Mouse (Mus musculus) heart, embryonic 11.5 days (tissue): Measurements from ENCODE around the gene Tspan2. TPM values are rescaled to one million over a fixed set of nuclear protein-coding genes. Genes with fewer than 3 reads are reported as not detected.

Source experiments
- ATAC-seq: fragments of 200-750 bp; cut with Nextera tagmentation; replicated peaks from 2 replicates; pipeline ENCODE4 v1.8.0; 2017; ENCODE audit warnings: moderate library complexity; ENCODE audit not compliant: insufficient number of reproducible peaks, low FRiP score, low TSS enrichment
- H3K27ac ChIP-seq: fragments of 300-500 bp; sonication (generic); 2 replicates; pipeline ENCODE4 v1.5.1; 2014; ENCODE audit warnings: mild to moderate bottlenecking, low read depth, low read length
- H3K27me3 ChIP-seq: fragments of 300-500 bp; sonication (generic); 2 replicates; pipeline ENCODE4 v1.6.1; 2014; ENCODE audit warnings: mild to moderate bottlenecking, low read length, mixed read lengths; ENCODE audit not compliant: control insufficient read depth, insufficient read depth
- H3K36me3 ChIP-seq: fragments of 300-500 bp; sonication (generic); 2 replicates; pipeline ENCODE4 v1.6.1; 2014; ENCODE audit warnings: mild to moderate bottlenecking, low read length, moderate library complexity, mixed read lengths; ENCODE audit not compliant: control insufficient read depth, insufficient read depth
- H3K4me1 ChIP-seq: fragments of 300-500 bp; sonication (generic); 2 replicates; pipeline ENCODE4 v1.6.1; 2014; ENCODE audit warnings: low read length; ENCODE audit not compliant: control insufficient read depth, insufficient read depth
- H3K4me2 ChIP-seq: fragments of 300-500 bp; sonication (generic); 2 replicates; pipeline ENCODE4 v1.6.1; 2014; ENCODE audit warnings: mild to moderate bottlenecking, moderate library complexity
- H3K4me3 ChIP-seq: fragments of 300-500 bp; sonication (generic); 2 replicates; pipeline ENCODE4 v1.5.1; 2014; ENCODE audit warnings: low read depth, low read length
- H3K9ac ChIP-seq: fragments of 300-500 bp; sonication (generic); 2 replicates; pipeline ENCODE4 v1.6.1; 2014; ENCODE audit warnings: mild to moderate bottlenecking, low read depth, low read length, moderate library complexity
- H3K9me3 ChIP-seq: fragments of 300-500 bp; sonication (generic); replicated peaks from 2 replicates; pipeline ENCODE4 v1.6.1; 2016; ENCODE audit warnings: low read length; ENCODE audit not compliant: control insufficient read depth
- WGBS: fragments of 180-500 bp; shearing (Covaris S2); extraction: QIAGEN DNeasy Blood & Tissue Kit; methylation state at CpG from one replicate; pipeline ENCODE4 v1.1.7; 2014; ENCODE audit not compliant: insufficient replicate concordance; 5-methylcytosine and 5-hydroxymethylcytosine counted together
- polyA plus RNA-seq: library from polyadenylated mRNA; unstranded; fragments of >200 nt; fragmentation: Nextera tagmentation; extraction: Ambion mirVana; gene quantifications from 2 replicates; pipeline ENCODE4 v1.2.1, GENCODE M21; 2014

Gene Tspan2
- polyA plus RNA-seq, 1 experiment from 2014 or later = 34.3 TPM

DNA sequence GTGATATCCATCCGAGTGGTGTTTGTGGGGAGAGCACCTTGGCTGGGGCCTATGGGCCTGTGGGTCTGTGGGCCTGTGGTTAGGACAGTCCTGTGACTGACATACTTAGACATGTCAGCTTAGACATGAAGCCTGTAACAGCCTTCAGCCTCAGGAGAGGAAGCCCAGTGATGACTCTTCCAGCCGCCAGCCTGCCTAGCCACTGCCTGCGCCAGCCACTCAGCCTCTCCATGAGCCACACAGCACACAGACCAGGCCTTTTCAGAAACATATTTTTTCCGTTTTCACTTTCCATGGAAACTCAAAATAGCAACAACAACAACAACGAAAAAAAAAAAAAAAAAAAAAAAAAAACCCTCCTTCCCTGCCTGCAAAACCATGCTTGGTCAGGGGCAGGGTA, 14.4 kb downstream of the Tspan2 start:
- no peaks in the 10 kb centered on the region for H3K27me3 ChIP-seq
- H3K27ac ChIP-seq = no peak overlapping the region
- no peaks in the 10 kb centered on the region for H3K9me3 ChIP-seq
- no peak overlapping the region for H3K4me2 ChIP-seq
- H3K4me3 ChIP-seq = no peak overlapping the region
- H3K4me1 ChIP-seq = peaks cover 17% of the 10 kb centered on the region
- WGBS = 78% methylated on average over 5 of the region's 5 CpGs
- no peak for ATAC-seq
- H3K9ac ChIP-seq = no peak overlapping the region
- H3K36me3 ChIP-seq = peaks cover 3% of the 10 kb centered on the region; the same call in 1 of the 2 replicates

DNA sequence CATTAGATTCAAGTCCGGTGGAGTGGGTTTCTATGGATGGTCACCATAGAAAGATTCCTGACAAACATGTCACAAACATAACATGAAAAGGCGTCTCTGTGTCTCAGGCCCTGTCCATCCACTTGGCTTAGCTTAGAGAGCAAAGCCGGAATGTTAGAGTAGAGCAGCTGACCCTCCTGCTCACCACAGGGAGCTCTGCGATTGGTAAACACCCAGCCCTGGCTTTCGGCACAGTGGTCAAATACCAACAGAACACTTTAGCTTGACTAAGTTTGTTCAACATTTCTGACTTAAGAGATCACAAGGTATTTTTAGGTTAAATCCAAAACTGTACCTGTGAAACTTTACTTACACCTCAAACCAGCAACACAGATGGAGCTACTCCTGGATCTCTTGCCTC, 16.8 kb downstream of the Tspan2 start:
- Histone ChIP-seq H3K9ac (no peak overlapping the region), H3K4me2 (no peak overlapping the region), H3K4me1 (peaks cover 20% of the 10 kb centered on the region), H3K4me3 (no peak overlapping the region), H3K27ac (no peak overlapping the region), H3K27me3 (no peaks in the 10 kb centered on the region), H3K36me3 (peaks cover 3% of the 10 kb centered on the region; the same call in 1 of the 2 replicates), H3K9me3 (no peaks in the 10 kb centered on the region)
- WGBS = 75% methylated on average over 5 of the region's 5 CpGs
- ATAC-seq = no peak

- H3K4me2 ChIP-seq = no peak overlapping the region
- WGBS = 81% methylated on average over 3 of the region's 3 CpGs
- H3K36me3 ChIP-seq = peaks cover 3% of the 10 kb centered on the region; the same call in 1 of the 2 replicates
- no peaks in the 10 kb centered on the region for H3K9me3 ChIP-seq
- no peak overlapping the region for H3K27ac ChIP-seq
- no peak for ATAC-seq
- H3K4me3 ChIP-seq = no peak overlapping the region
- H3K27me3 ChIP-seq = no peaks in the 10 kb centered on the region
- H3K9ac ChIP-seq = no peak overlapping the region
- peaks cover 24% of the 10 kb centered on the region for H3K4me1 ChIP-seq
Measured at GRCm38 (mm10) chr3:102751536-102751935, 17.2 kb downstream of the Tspan2 start.

GRCm38 (mm10) chr3:102752053-102752452, 17.7 kb downstream of the Tspan2 start:
- 90% methylated on average over 4 of the region's 4 CpGs for WGBS
- H3K27ac ChIP-seq = no peak overlapping the region
- H3K27me3 ChIP-seq = no peaks in the 10 kb centered on the region
- H3K36me3 ChIP-seq = peaks cover 3% of the 10 kb centered on the region; the same call in 1 of the 2 replicates
- H3K4me1 ChIP-seq = peaks cover 29% of the 10 kb centered on the region
- H3K4me2 ChIP-seq = no peak overlapping the region
- no peak for ATAC-seq
- no peaks in the 10 kb centered on the region for H3K9me3 ChIP-seq
- no peak overlapping the region for H3K9ac ChIP-seq
- H3K4me3 ChIP-seq = no peak overlapping the region

DNA sequence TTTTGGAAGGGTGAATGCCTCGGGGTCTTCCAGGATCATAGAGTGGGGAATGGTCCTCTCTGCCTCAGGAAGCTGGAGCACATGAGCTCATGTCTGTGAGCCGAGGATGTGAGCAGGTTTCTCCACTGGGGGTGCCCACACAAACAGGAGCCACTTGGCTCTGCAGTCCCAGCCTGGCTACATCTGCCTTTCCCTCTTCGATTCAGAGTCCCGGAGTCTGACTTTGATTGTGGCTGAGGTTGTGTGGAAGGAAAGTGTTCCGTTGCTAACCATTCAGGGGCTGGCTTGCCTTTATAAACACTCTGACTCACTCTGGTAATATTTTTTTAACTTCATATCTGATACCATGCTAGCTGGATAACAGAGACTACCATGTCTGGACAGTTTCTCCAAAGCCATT, 18.1 kb downstream of the Tspan2 start:
- no peak overlapping the region for H3K27ac ChIP-seq
- H3K4me1 ChIP-seq = peaks cover 33% of the 10 kb centered on the region
- H3K27me3 ChIP-seq = no peaks in the 10 kb centered on the region
- no peak overlapping the region for H3K4me3 ChIP-seq
- peaks cover 3% of the 10 kb centered on the region; the same call in 1 of the 2 replicates for H3K36me3 ChIP-seq
- H3K4me2 ChIP-seq = no peak overlapping the region
- H3K9me3 ChIP-seq = no peaks in the 10 kb centered on the region
- no peak overlapping the region for H3K9ac ChIP-seq
- 57% methylated on average over 5 of the region's 5 CpGs for WGBS
- no peak for ATAC-seq

DNA sequence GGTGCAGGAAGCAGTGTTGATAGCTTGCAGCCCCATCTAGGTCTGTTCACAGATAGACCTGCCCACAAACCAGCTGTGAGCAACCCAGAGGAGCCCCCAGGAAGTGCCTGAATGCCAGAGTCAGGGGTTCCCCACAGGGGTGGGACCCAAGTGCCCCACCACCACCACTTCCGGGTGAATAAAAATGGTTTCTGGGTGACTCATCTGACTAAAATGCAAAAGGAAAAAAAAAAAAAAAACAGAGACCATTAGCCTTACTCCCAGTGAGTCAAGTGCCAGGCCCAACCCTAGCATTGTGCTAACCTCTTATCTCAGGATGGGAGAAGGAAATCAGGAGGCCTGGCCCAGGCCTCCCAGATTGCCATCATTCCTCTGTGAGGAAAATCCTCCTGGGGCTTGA, 21.5 kb downstream of the Tspan2 start:
- WGBS = 13% methylated on average over 1 of the region's 1 CpGs
- H3K4me2 ChIP-seq = no peak overlapping the region
- peaks cover 6% of the 10 kb centered on the region; the same call in 1 of the 2 replicates for H3K36me3 ChIP-seq
- H3K27me3 ChIP-seq = no peaks in the 10 kb centered on the region
- no peak overlapping the region for H3K4me3 ChIP-seq
- peaks cover 30% of the 10 kb centered on the region for H3K4me1 ChIP-seq
- H3K27ac ChIP-seq = peak overlapping the region; percentile 43; the same call in 1 of the 2 replicates
- H3K9me3 ChIP-seq = no peaks in the 10 kb centered on the region
- no peak overlapping the region for H3K9ac ChIP-seq
- no peak for ATAC-seq

DNA sequence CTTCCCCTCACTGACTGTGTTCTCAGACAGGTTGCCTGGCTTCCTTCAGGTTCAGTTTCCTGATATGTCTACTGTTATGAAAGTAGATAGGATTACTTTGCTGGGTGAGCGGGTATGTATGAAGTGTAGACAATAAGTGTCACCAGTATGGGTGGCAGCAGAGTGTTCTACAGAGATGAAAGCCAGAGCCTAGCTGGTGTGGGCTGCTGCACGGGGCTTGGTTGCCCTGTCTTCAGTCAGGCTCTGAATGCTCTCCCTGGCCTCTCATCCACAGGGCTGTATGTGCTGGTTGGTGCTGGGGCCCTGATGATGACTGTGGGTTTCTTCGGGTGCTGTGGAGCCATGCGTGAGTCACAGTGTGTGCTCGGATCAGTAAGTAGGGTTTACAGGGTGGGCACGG, 22.7 kb downstream of the Tspan2 start:
- Histone ChIP-seq H3K4me2 (no peak overlapping the region), H3K27ac (peak overlapping the region; percentile 62), H3K27me3 (no peaks in the 10 kb centered on the region), H3K9ac (peak overlapping the region; percentile 35; the same call in 1 of the 2 replicates), H3K4me1 (peaks cover 30% of the 10 kb centered on the region), H3K4me3 (no peak overlapping the region), H3K36me3 (peaks cover 10% of the 10 kb centered on the region), H3K9me3 (no peaks in the 10 kb centered on the region)
- WGBS = 46% methylated on average over 6 of the region's 6 CpGs
- no peak; the same call in 1 of the 2 replicates for ATAC-seq

- Histone ChIP-seq H3K4me3 (no peak overlapping the region), H3K27me3 (no peaks in the 10 kb centered on the region), H3K27ac (no peak overlapping the region), H3K36me3 (peaks cover 6% of the 10 kb centered on the region), H3K9ac (no peak overlapping the region), H3K4me1 (peaks cover 38% of the 10 kb centered on the region), H3K9me3 (no peaks in the 10 kb centered on the region), H3K4me2 (no peak overlapping the region)
- WGBS = 71% methylated on average over 3 of the region's 3 CpGs
- no peak for ATAC-seq
Measured at GRCm38 (mm10) chr3:102760236-102760635, 25.9 kb downstream of the Tspan2 start.

- H3K9ac ChIP-seq = no peak overlapping the region
- peaks cover 16% of the 10 kb centered on the region for H3K4me1 ChIP-seq
- H3K9me3 ChIP-seq = no peaks in the 10 kb centered on the region
- 39% methylated on average over 3 of the region's 3 CpGs for WGBS
- no peak for ATAC-seq
- no peak overlapping the region for H3K27ac ChIP-seq
- no peak overlapping the region for H3K4me2 ChIP-seq
- no peaks in the 10 kb centered on the region for H3K27me3 ChIP-seq
- peaks cover 8% of the 10 kb centered on the region for H3K36me3 ChIP-seq
- H3K4me3 ChIP-seq = no peak overlapping the region
Measured at GRCm38 (mm10) chr3:102762388-102762787, 28.1 kb downstream of the Tspan2 start.
